Mouse (Mus musculus) ES-Bruce4 (cell line): ENCODE measurements at regions not wholly inside any gene's neighbourhood (a gene's known extent, or its start where the extent isn't known, plus 50 kb on each side); places are given as distances from the start of the nearest gene placed in this dataset.

ENCODE experiments used
- CTCF ChIP-seq: IDR thresholded peaks from one replicate; pipeline ENCODE4 v1.8.1; 2011; ENCODE audit warnings: low read depth, low read length
- POLR2A ChIP-seq: IDR thresholded peaks from one replicate; pipeline ENCODE4 v1.8.1; 2011; ENCODE audit warnings: low read length; ENCODE audit not compliant: insufficient read depth

GRCm38 (mm10) chr13:37509352-37509851 is 164.4 kb downstream of the Ly86 start:
- TF ChIP-seq POLR2A (no peak), CTCF (no peak)
